Mouse (Mus musculus): ENCODE results near the gene Erp27.

GRCm38 (mm10) chr6:136942280-136942679, 20.3 kb upstream of the Erp27 start:
- TF ChIP-seq CTCF (conservative IDR thresholded peaks at IDR 0.05; ENCODE audit: low read length) = no peak
- TF ChIP-seq NANOG (IDR thresholded peaks at IDR 0.05; ENCODE audit: borderline replicate concordance, low read length) = no peak
- TF ChIP-seq POU5F1 (IDR thresholded peaks at IDR 0.05; ENCODE audit: borderline replicate concordance, low read length) = no peak
